Mouse (Mus musculus): ENCODE measurements around the gene Hdgfl2.

Hdgfl2 gene

GRCm38 (mm10) chr17:56124377-56125275 is 45.2 kb downstream of the Hdgfl2 start:
- DNase-seq (ENCODE audit: inconsistent age in 2 of 2, low spot score in 1 of 2) = peak; percentile 70 to 82

DNA sequence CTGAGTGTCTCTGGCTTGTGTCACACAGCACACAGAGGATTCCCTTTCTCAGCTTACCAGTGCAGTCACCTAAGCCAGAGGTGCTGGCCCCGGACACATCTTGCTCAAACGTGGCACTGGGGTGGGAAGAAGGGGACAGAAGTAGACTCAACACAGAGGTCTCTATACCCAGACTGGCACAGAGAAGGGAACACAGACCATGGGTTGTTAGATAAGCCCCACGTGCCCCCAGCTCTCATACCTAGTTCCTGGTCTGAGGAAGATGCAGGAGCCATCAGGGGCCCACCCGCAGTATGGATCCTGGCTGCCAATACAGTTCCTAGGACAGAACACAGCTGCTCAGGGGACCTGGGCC is 45.8 kb downstream of the Hdgfl2 start:
- no peak for DNase-seq (ENCODE audit: inconsistent age in 2 of 2, low spot score in 1 of 2)

GRCm38 (mm10) chr17:56126175-56126574 is 46.7 kb downstream of the Hdgfl2 start:
- no peak for DNase-seq (ENCODE audit: inconsistent age in 2 of 2, low spot score in 1 of 2)

GRCm38 (mm10) chr17:56128246-56128645 is 48.8 kb downstream of the Hdgfl2 start:
- peak; percentile 12 to 34 for DNase-seq (ENCODE audit: inconsistent age in 2 of 2, low spot score in 1 of 2)

DNA sequence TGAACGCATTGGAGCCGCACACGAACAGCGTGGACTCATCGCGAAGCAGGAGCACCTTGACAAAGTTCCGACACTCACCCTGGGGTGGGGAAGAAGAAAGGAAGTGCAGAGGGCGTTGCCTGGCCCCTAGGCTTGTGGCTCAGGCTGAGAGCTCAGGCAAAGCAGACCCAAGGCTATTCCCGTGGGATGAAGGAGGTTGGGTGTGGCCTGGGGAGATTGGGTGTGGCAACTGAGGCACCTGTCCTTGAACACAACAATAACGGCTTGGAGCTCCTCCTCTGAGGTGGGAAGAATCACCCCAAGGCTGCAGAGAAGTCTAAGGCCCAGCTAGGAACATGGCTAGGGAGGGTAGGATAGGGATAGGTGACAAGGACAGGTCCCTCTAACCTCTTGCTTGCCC is 51.7 kb downstream of the Hdgfl2 start:
- DNase-seq (ENCODE audit: inconsistent age in 2 of 2, low spot score in 1 of 2) = peak in 1 of 2 experiments; percentile 30

GRCm38 (mm10) chr17:56131814-56132213 is 52.4 kb downstream of the Hdgfl2 start:
- DNase-seq (ENCODE audit: inconsistent age in 2 of 2, low spot score in 1 of 2) = peak; percentile 64 to 91

- peak; percentile 67 to 90 for DNase-seq (ENCODE audit: inconsistent age in 2 of 2, low spot score in 1 of 2)
Measured at GRCm38 (mm10) chr17:56132661-56133060, 53.2 kb downstream of the Hdgfl2 start.

GRCm38 (mm10) chr17:56133457-56134363 is 54.3 kb downstream of the Hdgfl2 start:
- peak; percentile 80 to 90 for DNase-seq (ENCODE audit: inconsistent age in 2 of 2, low spot score in 1 of 2)

GRCm38 (mm10) chr17:56134463-56134971 is 55.1 kb downstream of the Hdgfl2 start:
- peak; percentile 76 to 91 for DNase-seq (ENCODE audit: inconsistent age in 2 of 2, low spot score in 1 of 2)

DNA sequence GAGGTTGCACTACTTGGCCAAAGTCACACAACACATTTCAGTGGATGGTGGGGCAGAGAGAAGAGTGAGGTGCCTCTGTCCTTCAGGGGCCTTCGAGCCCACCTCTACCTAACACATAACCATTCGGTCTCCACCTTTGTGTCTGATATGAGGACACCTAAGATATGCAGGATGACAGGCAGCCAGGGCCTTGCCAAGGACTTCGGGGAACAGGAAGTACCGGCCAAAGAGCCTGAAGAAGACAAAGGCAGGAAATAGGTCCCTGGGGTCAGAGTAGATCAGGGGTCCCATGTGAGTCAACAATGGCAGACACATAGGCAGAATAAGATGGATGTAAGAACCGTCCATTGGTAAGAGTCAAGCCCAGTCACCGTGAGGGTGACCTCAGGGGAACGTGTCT is 57.1 kb downstream of the Hdgfl2 start:
- peak in 1 of 2 experiments; percentile 52 for DNase-seq (ENCODE audit: inconsistent age in 2 of 2, low spot score in 1 of 2)

GRCm38 (mm10) chr17:56137839-56138613 is 58.6 kb downstream of the Hdgfl2 start:
- peak; percentile 26 to 41 for DNase-seq (ENCODE audit: inconsistent age in 2 of 2, low spot score in 1 of 2)

GRCm38 (mm10) chr17:56139355-56139754 is 59.9 kb downstream of the Hdgfl2 start:
- DNase-seq (ENCODE audit: inconsistent age in 2 of 2, low spot score in 1 of 2) = peak in 1 of 2 experiments; percentile 46

DNA sequence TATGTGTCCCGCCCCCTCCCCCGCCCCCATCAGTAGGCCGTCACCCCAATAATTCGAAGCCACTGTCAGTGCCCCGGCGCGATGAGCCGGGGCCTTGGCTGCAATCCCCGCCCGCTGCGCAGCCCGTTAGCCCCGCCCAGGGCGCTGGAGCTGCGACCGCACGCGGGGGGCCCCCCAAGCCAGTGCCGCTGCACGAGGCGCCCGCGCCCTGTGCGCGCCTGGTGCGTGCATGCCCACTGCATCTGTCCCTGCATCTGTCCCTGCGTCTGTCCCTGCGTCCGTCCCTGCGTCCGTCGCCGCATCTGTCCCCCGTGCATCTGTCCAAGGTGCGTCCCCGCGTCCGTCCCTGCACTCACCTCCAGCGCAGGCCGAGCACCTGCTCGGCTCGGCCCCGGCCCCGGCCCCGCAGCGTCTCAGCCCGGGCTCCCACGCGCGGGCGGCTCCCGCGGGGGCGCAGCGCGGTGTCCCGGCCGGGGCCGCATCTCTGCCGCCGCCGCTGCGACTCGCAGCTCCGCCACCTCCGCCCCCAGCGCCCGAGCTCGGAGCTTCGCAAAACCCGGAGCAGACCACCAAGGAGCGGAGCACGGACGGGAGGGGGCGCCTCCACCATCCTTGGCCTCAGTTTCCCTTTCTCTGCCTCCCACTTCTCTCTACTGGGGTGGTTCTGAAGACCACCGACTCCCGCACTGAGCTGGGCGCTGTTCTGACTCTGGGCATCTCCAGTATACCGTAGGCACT is 60.6 kb downstream of the Hdgfl2 start, which contains the start of gene Sema6b:
TSS of gene Sema6b (minus strand) at position 486 of the 738 bp plus-strand sequence.
- DNase-seq (ENCODE audit: inconsistent age in 2 of 2, low spot score in 1 of 2) = peak in 1 of 2 experiments; percentile 78

DNA sequence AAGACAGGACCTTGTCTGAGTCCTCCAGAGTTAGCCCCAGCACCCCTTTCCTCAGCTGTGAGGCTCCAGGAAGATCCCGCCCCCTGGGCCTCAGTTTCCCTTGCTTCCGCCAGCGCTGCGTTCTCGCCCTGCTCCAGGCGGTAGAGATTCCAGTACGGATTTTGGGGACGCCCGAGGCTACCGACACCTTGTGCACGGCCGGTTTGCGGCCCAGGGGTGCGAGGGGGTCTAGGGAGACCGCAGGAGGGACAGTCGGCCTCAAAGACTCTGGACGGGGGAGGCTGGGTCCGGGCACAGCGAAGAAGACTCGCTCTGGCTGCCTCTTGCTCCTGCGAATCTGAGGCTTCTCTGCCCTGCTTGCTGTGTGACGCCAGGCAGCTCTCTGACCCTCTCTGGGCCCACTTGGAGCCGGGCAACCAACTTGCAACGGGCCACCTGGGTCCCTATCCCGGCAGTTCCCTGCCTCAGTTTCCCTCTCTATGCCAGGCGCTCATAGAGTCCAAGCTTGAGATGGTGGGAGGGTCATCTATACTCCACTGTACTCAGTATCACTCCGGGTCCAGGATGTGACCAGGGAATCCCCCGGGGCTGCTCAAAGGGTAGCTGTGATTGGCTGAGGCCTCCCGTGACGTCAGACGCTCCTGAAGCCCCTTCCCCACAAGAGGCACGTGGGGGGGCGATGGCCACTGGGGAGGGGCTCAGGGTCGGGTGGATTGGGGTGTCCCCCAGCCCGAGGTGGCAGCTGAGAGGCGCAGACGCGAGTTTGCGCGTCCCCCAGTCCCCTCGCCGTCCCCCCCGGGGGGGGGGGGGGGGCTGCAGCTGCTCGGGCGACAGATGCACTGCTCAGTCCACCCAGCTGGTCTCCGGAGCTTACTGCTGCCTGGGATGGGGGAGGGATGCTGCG is 62.5 kb downstream of the Hdgfl2 start:
- DNase-seq (ENCODE audit: inconsistent age in 2 of 2, low spot score in 1 of 2) = peak in 1 of 2 experiments; percentile 65

DNA sequence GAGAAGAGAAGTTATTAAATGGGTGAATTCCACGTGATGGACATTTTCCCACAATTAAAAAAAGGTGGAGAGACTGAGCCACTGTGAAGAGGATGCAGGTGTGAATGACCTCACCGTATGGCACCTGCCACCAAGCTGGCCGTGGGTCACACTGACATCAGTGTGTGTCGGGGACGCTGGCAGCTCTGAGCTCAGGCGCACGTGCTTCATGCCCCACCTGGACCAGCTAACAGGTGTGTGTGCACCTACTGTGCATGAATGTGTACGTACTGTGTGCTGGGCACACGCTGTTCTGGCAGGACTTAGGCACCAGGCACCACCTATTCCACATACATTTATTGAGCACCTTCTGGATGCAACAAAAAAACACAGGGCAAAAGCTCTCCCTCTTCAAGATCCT is 65.1 kb downstream of the Hdgfl2 start:
- no peak for DNase-seq (ENCODE audit: inconsistent age in 2 of 2, low spot score in 1 of 2)

DNA sequence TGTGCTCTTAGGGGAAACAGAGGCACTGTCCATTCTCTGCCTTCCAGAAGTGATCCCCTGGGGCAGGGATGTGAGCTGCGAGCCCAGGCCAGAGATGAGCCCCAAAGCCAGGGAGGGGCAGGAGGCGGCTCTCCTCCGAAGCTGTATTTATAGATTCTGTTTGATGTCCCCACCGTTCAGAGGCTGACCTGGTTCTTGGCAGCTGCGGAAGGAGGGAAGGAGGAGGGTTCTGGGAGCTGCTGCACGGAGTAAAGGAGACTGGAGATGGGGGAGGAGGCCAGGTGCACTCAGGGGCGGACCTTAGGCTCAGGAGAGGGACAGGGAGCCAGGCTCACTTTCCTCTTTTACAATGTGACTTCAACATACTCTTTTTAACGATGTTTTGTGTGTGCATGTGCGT is 66.7 kb downstream of the Hdgfl2 start:
- no peak for DNase-seq (ENCODE audit: inconsistent age in 2 of 2, low spot score in 1 of 2)

GRCm38 (mm10) chr17:56147420-56147819 is 68.0 kb downstream of the Hdgfl2 start:
- no peak for DNase-seq (ENCODE audit: inconsistent age in 2 of 2, low spot score in 1 of 2)

DNA sequence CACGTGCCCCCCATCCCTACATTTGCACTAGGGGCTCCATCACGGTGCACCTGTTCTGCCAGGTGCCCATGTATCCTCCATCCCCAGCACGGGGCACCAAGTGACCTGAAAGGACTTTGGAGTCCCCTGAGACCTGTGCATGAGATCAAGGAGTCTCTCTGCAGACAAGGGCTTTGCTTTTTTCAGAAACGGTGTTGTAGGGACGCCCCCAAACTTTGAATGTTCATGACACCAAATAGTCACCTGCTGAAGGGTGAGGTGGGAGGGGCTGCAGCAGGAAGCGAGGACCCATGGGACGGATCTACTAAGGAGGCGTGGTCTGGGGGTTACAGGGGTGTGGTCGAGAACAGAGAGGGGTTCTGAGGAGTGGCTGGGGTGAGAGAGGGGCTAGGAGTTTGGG is 68.8 kb downstream of the Hdgfl2 start:
- DNase-seq (ENCODE audit: inconsistent age in 2 of 2, low spot score in 1 of 2) = no peak

All from adrenal gland, adult (tissue).